Mouse (Mus musculus) hindbrain, embryonic 13.5 days (tissue): ENCODE data around the gene Sox5. TPM values are rescaled to one million over a fixed set of nuclear protein-coding genes. Genes with fewer than 3 reads are reported as not detected.
A peak's percentile ranks its signal among the peaks of the same experiment; 100 is the strongest.

Experiments
- ATAC-seq: fragments of 200-750 bp; cut with Nextera tagmentation; 2 replicates; pipeline ENCODE4 v1.8.0; 2017; ENCODE audit warnings: moderate TSS enrichment; ENCODE audit not compliant: low FRiP score
- H3K27ac ChIP-seq: fragments of 300-500 bp; sonication (generic); 2 replicates; pipeline ENCODE4 v1.5.1; 2015; ENCODE audit warnings: inconsistent platforms, mild to moderate bottlenecking, moderate library complexity
- H3K27me3 ChIP-seq: fragments of 300-500 bp; sonication (generic); 2 replicates; pipeline ENCODE4 v1.6.1; 2015; ENCODE audit warnings: mild to moderate bottlenecking, inconsistent platforms
- H3K36me3 ChIP-seq: fragments of 300-500 bp; sonication (generic); 2 replicates; pipeline ENCODE4 v1.6.1; 2015; ENCODE audit warnings: mild to moderate bottlenecking, inconsistent platforms
- H3K4me1 ChIP-seq: fragments of 300-500 bp; sonication (generic); replicated peaks from 2 replicates; pipeline ENCODE4 v1.6.1; 2015; ENCODE audit warnings: inconsistent platforms
- H3K4me2 ChIP-seq: fragments of 300-500 bp; sonication (generic); 2 replicates; pipeline ENCODE4 v1.6.1; 2015; ENCODE audit warnings: inconsistent platforms, mild to moderate bottlenecking, moderate library complexity
- H3K4me3 ChIP-seq: fragments of 300-500 bp; sonication (generic); 2 replicates; pipeline ENCODE4 v1.5.1; 2015; ENCODE audit warnings: mild to moderate bottlenecking, inconsistent platforms
- H3K9ac ChIP-seq: fragments of 300-500 bp; sonication (generic); 2 replicates; pipeline ENCODE4 v1.6.1; 2015; ENCODE audit warnings: mild to moderate bottlenecking, inconsistent platforms
- H3K9me3 ChIP-seq: fragments of 300-500 bp; sonication (generic); 2 replicates; pipeline ENCODE4 v1.6.1; 2016; ENCODE audit warnings: inconsistent platforms
- WGBS: fragments of 180-500 bp; shearing (Covaris S2); methylation state at CpG from one replicate; pipeline ENCODE4 v1.1.7; 2015; 5-methylcytosine and 5-hydroxymethylcytosine counted together
- polyA plus RNA-seq: library from polyadenylated mRNA; unstranded; fragments of >200 nt; fragmentation: Nextera tagmentation; extraction: Ambion mirVana; gene quantifications from 2 replicates; pipeline ENCODE4 v1.2.1, GENCODE M21; 2015

The Sox5 gene
- polyA plus RNA-seq, 1 experiment from 2014 or later = 27.7 TPM

DNA sequence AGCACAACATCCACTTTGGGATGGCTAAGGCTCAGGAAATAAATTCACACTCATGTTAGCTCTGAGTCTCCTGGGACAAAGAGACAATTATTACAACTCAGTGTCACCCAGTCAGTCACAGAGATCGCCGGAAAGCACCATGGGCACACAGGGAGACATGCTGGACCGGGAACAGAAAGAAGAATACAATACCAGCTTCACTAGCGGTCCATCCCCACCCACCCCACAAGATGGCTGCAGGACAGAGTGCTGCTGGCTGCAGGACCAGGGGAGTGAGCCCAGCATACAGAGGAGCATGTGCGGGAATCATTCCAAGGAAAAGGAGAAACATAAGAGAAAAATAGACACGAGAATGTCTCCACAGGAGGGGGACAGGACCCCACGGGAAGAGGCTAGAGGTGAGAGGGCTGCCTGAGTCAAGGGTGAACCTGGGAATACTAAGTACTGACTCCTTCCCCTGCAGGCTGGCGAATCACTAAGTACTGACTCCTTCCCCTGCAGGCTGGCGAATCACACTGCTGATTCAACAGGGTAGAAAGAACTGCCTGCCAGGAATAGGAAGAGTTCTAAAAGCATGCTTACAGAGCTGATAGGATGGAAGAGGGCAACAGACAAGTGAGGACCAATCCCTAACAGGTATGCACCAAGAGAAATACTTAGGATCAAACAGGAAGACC lies 813.9 kb downstream of the Sox5 start:
- WGBS = 50% methylated on average over 9 of the region's 9 CpGs
- no peak overlapping the region for H3K27ac ChIP-seq
- no peak for ATAC-seq
- 0 out of 2 replicates have a peak, but pooled peaks cover 3% of the 10 kb centered on the region for H3K4me1 ChIP-seq
- H3K27me3 ChIP-seq = no peaks in the 10 kb centered on the region
- H3K4me3 ChIP-seq = no peak overlapping the region
- no peaks in the 10 kb centered on the region for H3K36me3 ChIP-seq
- H3K9ac ChIP-seq = no peak overlapping the region
- H3K4me2 ChIP-seq = no peak overlapping the region
- H3K9me3 ChIP-seq = no peaks in the 10 kb centered on the region

DNA sequence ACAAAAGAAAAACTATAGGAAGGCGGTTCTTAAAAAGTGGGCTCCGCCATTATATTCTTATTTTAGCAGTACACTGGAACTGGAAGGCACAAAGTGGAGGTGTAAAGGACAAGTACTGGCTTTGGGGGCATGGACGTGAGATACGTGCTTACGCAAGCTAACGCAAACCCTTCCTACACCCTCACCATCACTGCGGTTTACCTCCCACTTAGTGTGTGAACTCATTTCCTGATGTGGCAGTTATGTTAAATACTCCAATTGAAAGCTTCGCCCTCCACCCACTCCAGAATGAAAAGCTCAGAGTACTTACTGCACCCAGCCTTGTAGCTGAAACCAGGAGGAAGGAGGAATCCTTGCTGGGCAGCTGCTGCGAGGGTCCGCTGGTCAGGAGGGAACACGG lies 821.3 kb downstream of the Sox5 start:
- H3K36me3 ChIP-seq = no peaks in the 10 kb centered on the region
- H3K4me2 ChIP-seq = no peak overlapping the region
- H3K27me3 ChIP-seq = no peaks in the 10 kb centered on the region
- 91% methylated on average over 11 of the region's 11 CpGs for WGBS
- ATAC-seq = no peak
- H3K4me1 ChIP-seq = no peaks in the 10 kb centered on the region
- H3K9ac ChIP-seq = no peak overlapping the region
- no peaks in the 10 kb centered on the region for H3K9me3 ChIP-seq
- H3K27ac ChIP-seq = no peak overlapping the region
- no peak overlapping the region for H3K4me3 ChIP-seq

DNA sequence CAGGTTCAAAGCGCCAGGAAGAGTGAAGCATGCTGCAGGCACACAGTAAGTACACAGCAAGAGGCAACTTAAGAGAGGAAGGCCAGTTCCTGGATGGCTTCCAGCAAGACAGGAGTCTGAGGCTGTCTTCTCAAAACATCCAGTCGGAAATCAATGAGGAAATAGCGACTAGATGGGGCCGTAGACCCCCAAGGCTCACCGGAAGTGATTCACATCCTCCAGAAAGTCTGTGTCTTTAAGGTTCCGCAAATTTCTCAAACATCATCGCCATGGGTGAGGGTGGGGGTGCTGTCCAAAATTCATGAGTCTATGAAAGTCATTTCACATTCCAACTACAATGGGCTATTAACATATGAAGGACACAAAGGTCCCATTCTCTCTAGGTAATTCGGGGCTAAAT lies 821.7 kb downstream of the Sox5 start:
- Histone ChIP-seq H3K36me3 (no peaks in the 10 kb centered on the region), H3K4me3 (no peak overlapping the region), H3K27ac (no peak overlapping the region), H3K27me3 (no peaks in the 10 kb centered on the region), H3K4me2 (no peak overlapping the region), H3K9me3 (no peaks in the 10 kb centered on the region), H3K4me1 (no peaks in the 10 kb centered on the region), H3K9ac (no peak overlapping the region)
- 85% methylated on average over 8 of the region's 8 CpGs for WGBS
- ATAC-seq = no peak

DNA sequence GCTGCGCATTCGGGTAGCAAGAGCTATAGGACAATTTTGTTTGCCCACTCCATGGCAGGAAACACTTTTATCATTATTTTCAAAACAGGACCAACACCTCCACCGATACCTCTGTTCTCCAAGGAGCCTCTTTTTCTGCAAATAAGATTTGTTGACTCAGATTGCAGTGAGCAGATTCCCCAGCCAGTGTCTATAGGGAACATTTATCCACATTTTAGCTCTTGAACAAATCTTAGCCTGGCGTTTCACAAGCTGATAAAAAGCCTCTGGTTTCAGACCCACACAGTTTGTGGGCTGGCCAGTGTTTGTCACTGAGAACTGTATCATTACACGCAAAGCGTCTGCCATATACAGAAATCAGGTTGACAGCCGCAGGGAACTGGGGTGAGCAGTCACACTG lies 823.4 kb downstream of the Sox5 start:
- no peak overlapping the region for H3K9ac ChIP-seq
- H3K36me3 ChIP-seq = no peaks in the 10 kb centered on the region
- H3K4me1 ChIP-seq = no peaks in the 10 kb centered on the region
- H3K27ac ChIP-seq = no peak overlapping the region
- no peak overlapping the region for H3K4me2 ChIP-seq
- H3K9me3 ChIP-seq = no peaks in the 10 kb centered on the region
- no peaks in the 10 kb centered on the region for H3K27me3 ChIP-seq
- no peak overlapping the region for H3K4me3 ChIP-seq
- WGBS = 88% methylated on average over 7 of the region's 7 CpGs
- ATAC-seq = no peak

DNA sequence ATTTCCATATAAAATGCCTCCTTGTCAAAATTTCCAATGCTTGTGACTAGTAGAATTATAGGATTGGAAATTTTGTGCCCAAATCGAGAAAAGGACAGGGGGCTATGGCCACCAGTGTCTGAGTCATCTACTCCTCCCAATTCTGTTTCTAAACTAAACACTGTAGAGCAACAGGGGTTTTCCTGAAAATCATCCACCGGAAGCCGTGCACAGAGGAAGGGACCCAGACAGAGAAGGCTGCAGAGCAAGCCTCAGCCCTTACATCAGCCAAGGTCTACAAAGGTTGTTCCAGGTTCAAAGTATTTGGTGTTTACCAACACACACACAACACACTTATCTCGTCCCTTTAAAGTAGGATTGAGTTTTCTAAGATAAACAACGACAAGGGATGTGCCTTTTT lies 824.7 kb downstream of the Sox5 start:
- ATAC-seq = no peak
- Histone ChIP-seq H3K9ac (no peak overlapping the region), H3K4me1 (no peaks in the 10 kb centered on the region), H3K27me3 (no peaks in the 10 kb centered on the region), H3K36me3 (no peaks in the 10 kb centered on the region), H3K4me2 (no peak overlapping the region), H3K27ac (no peak overlapping the region), H3K9me3 (no peaks in the 10 kb centered on the region), H3K4me3 (no peak overlapping the region)
- 80% methylated on average over 5 of the region's 5 CpGs for WGBS

DNA sequence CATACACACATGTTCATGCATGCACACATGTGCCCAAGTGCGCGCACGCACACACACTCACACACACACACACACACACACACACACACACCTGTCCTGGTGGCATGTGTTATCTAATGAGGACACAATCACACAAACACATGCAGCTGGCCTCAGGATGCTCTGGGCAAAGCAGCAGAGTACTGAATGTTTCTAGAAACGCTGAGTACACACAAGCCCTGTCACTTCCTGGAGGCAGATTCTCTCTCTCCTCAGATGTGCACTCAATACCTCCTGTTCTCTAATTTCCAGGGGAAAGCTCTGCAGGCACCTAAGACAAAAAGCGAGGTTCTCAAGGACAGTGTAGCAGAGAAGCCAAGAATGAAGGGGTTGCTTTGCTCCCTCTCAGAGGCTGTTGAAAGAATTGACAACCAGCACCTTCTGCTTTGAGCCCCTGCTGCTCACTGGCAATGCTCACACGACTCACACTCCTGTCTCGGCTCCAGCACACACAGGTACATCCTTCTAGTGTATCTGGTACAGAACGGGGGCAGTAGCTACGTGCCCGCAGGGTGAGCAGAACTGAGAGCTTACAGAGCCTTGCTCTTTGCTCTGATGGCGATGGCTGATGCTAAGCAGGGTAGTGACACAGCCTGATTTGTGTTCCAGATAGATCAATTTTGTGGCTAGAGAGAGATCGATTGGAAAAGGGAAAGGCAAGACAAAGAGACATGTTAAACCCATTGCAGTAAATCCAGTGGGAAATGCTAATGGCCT lies 833.0 kb downstream of the Sox5 start:
- no peak overlapping the region for H3K9ac ChIP-seq
- H3K9me3 ChIP-seq = no peaks in the 10 kb centered on the region
- ATAC-seq = 0 out of 2 replicates have a peak, but pooled peaks have one; percentile 57
- 71% methylated on average over 12 of the region's 12 CpGs for WGBS
- H3K27ac ChIP-seq = peak overlapping the region; percentile 24; the same call in 1 of the 2 replicates
- no peak overlapping the region for H3K4me3 ChIP-seq
- H3K36me3 ChIP-seq = no peaks in the 10 kb centered on the region
- H3K27me3 ChIP-seq = no peaks in the 10 kb centered on the region
- peaks cover 7% of the 10 kb centered on the region; the same call in 1 of the 2 replicates for H3K4me1 ChIP-seq
- H3K4me2 ChIP-seq = no peak overlapping the region

DNA sequence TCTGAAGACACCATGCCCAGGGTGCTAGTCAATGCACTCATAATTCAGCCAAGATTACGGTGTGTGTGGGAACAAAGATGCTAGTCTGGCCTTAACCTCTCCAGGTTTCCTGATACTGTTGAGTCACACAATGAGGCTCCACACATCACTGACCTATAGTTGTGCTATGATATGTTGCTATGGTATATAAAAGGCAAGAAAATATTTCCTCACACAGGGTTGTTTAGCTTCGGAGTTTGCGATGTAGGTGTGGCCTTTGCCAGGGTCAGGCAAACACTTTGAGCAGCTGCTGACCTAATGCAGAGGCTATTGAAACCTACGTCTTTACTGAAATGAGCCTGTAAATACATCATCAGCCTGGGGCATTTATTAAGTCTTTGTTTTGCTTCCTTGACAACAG lies 833.7 kb downstream of the Sox5 start:
- ATAC-seq = no peak
- H3K4me3 ChIP-seq = no peak overlapping the region
- WGBS = 77% methylated on average over 4 of the region's 4 CpGs
- no peaks in the 10 kb centered on the region for H3K27me3 ChIP-seq
- H3K4me1 ChIP-seq = peaks cover 7% of the 10 kb centered on the region; the same call in 1 of the 2 replicates
- no peak overlapping the region for H3K4me2 ChIP-seq
- no peak overlapping the region for H3K27ac ChIP-seq
- no peaks in the 10 kb centered on the region for H3K36me3 ChIP-seq
- no peaks in the 10 kb centered on the region for H3K9me3 ChIP-seq
- no peak overlapping the region for H3K9ac ChIP-seq

DNA sequence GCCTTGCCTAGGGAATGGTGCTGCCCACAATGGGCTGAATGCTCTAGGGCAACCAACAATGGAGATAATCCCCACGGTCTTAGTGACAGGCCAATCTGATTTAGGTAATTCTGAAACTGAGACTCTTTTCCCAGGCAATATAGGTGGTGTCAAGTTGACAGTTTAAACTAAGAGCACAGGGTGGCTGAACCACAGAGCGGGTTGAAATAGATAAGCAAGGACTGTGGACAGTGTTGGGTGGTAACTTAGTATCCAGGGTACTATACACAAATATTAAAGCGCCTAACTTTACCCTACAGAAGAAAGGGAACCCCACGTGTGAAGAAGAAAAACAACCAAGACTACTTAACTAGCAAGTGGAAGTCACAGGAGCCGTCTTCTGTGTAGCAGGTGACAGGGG lies 838.7 kb downstream of the Sox5 start:
- no peak for ATAC-seq

DNA sequence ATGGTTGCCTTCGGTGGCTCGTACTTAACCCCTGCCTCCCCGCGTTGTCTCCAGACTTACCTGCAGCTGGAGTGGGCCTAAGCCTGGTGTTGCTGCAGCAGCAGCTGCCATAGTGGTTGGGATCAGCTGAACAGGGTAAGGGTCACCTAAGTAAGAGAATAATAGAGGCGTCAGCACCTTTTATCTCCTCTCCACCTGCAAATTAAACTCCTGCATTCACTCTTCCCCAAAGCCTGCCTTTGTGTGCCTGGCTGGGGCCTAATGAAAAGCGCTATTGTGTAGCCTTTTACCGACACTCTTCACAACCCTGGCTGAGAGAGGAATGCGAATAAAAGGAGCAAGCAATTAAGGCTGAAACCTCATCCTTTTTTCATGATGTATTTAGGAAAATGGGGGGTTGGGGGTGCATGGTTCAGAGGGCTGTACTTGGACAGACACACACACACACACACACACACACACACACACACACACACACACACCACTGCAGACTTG lies 840.4 kb downstream of the Sox5 start:
- H3K4me3 ChIP-seq = no peak overlapping the region
- H3K9me3 ChIP-seq = no peaks in the 10 kb centered on the region
- no peaks in the 10 kb centered on the region for H3K36me3 ChIP-seq
- H3K4me1 ChIP-seq = peaks cover 5% of the 10 kb centered on the region; the same call in 1 of the 2 replicates
- H3K27me3 ChIP-seq = no peaks in the 10 kb centered on the region
- no peak overlapping the region for H3K27ac ChIP-seq
- H3K9ac ChIP-seq = no peak overlapping the region
- no peak for ATAC-seq
- WGBS = 10% methylated on average over 8 of the region's 8 CpGs
- H3K4me2 ChIP-seq = no peak overlapping the region

More for the DNA sequence above, 838.7 kb downstream of the Sox5 start:
- Histone ChIP-seq H3K4me2 (no peak overlapping the region), H3K9me3 (no peaks in the 10 kb centered on the region), H3K9ac (no peak overlapping the region), H3K4me1 (peaks cover 5% of the 10 kb centered on the region; the same call in 1 of the 2 replicates), H3K27ac (no peak overlapping the region), H3K36me3 (no peaks in the 10 kb centered on the region), H3K27me3 (no peaks in the 10 kb centered on the region), H3K4me3 (no peak overlapping the region)
- 95% methylated on average over 5 of the region's 5 CpGs for WGBS

DNA sequence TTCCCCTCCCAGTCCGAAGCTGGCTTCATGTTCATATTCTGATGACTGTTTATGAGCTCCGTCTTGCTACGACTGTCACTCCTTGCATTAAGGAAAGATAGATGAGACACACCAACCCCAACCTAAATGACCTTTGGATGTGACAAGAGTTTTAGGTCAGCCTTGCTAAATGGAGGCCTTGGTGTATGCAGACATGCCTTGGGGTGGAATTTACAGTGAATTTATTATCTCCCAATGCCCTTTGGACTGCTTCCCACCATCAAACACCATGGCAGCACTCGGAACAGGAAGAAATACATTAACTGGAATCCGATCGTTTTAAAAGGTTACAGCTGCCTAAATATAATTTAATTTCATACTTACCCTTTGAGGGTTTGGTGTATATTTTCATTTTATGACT lies 858.6 kb downstream of the Sox5 start:
- Histone ChIP-seq H3K27ac (no peak overlapping the region), H3K9me3 (no peaks in the 10 kb centered on the region), H3K4me3 (no peak overlapping the region), H3K4me1 (peaks cover 6% of the 10 kb centered on the region), H3K36me3 (no peaks in the 10 kb centered on the region), H3K27me3 (no peaks in the 10 kb centered on the region), H3K4me2 (no peak overlapping the region), H3K9ac (no peak overlapping the region)
- WGBS = 82% methylated on average over 6 of the region's 6 CpGs
- no peak for ATAC-seq

DNA sequence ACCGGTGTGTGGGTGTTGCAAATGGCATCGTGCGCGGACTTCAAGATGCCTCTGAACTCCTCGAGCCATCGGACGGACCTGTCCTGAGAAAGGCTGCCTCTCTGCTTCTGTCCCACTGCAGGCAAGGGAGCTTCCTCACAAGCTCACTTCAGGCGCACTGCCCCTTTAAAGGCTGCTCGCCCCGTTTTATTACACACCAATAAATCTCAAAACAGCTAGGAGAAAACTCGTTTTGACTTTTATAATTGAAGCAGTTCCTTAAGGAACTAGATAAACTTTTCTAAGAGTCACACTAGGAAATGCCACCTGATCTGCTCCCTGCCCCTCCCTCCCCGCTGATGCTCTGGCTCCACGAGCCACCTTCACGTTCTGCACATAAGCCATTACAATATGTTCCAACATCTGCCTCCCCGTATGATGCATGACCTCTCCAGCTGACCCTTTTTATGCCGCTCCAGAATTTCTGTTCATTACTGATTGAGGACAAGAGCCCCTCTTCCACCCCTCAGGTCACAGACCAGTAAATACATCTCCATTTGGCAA lies 863.3 kb downstream of the Sox5 start:
- Histone ChIP-seq H3K9me3 (no peaks in the 10 kb centered on the region), H3K27ac (no peak overlapping the region), H3K4me1 (peaks cover 6% of the 10 kb centered on the region), H3K9ac (no peak overlapping the region), H3K27me3 (no peaks in the 10 kb centered on the region), H3K4me2 (no peak overlapping the region), H3K36me3 (no peaks in the 10 kb centered on the region), H3K4me3 (no peak overlapping the region)
- no peak; the same call in 1 of the 2 replicates for ATAC-seq
- WGBS = 63% methylated on average over 16 of the region's 16 CpGs

DNA sequence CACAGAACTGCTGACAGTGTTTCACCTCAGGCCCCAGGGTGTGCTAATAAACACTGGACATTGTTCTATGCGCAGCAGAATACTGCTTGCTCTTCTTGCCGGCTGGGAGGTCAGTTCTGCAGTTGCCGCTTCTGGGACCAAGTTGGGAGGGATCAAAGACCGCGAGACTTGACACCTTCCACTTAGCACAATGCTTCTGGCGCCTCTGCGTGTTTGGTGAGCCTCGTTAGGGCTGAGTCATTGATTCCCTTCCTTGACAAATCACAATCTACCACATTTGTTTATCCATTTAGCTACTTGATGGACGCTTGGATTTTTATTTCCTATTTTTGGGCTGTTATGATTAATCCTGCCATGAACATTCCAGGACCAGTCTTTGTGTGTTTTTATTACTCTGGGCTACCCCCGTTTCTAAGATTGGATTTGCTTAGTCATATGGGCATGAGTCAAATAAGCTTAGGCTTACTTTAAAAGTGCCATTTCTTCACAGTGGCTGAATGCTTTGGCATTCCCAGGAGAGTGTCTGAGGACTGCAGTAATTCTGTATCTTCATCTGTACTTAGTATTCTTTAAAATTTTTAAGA lies 865.5 kb downstream of the Sox5 start:
- no peak overlapping the region for H3K4me3 ChIP-seq
- no peak for ATAC-seq
- H3K4me1 ChIP-seq = peaks cover 6% of the 10 kb centered on the region
- no peak overlapping the region for H3K27ac ChIP-seq
- H3K9ac ChIP-seq = no peak overlapping the region
- H3K4me2 ChIP-seq = no peak overlapping the region
- 82% methylated on average over 10 of the region's 10 CpGs for WGBS
- H3K36me3 ChIP-seq = no peaks in the 10 kb centered on the region
- H3K9me3 ChIP-seq = no peaks in the 10 kb centered on the region
- no peaks in the 10 kb centered on the region for H3K27me3 ChIP-seq
